Mouse (Mus musculus) frontal cortex, adult (tissue): ENCODE data around the gene Pnmal1.

Experiments used
- ATAC-seq: cut with Nextera tagmentation; 2 replicates; pipeline ENCODE4 v1.9.2; 2017; ENCODE audit warnings: mild to moderate bottlenecking, moderate library complexity, mixed read lengths; ENCODE audit not compliant: low TSS enrichment

Gene Pnmal1

GRCm38 (mm10) chr7:16924037-16924834, 35.2 kb upstream of the Pnmal1 start, which contains the start of gene Calm3:
Gene Calm3, minus strand, starts transcription at chr7:16924114.
- ATAC-seq: peak; percentile 68

- ATAC-seq: no peak
These were observed 31.1 kb upstream of the Pnmal1 start for GRCm38 (mm10) chr7:16928341-16928740.

- peak; percentile 55; the same call in 1 of the 2 replicates for ATAC-seq
These were observed 28.6 kb upstream of the Pnmal1 start for GRCm38 (mm10) chr7:16930850-16931249.

GRCm38 (mm10) chr7:16931968-16932627, 27.4 kb upstream of the Pnmal1 start:
- peak; percentile 76 for ATAC-seq

GRCm38 (mm10) chr7:16932704-16933577, 26.5 kb upstream of the Pnmal1 start:
- ATAC-seq: no peak

GRCm38 (mm10) chr7:16937312-16937711, 22.2 kb upstream of the Pnmal1 start:
- no peak for ATAC-seq

GRCm38 (mm10) chr7:16938117-16938791, 21.2 kb upstream of the Pnmal1 start:
- peak; percentile 53 for ATAC-seq

- peak; percentile 61 for ATAC-seq
These were observed 19.2 kb upstream of the Pnmal1 start for GRCm38 (mm10) chr7:16940292-16940691.

- no peak for ATAC-seq
These were observed 16.6 kb upstream of the Pnmal1 start for GRCm38 (mm10) chr7:16942861-16943260.

GRCm38 (mm10) chr7:16944061-16944807, 15.2 kb upstream of the Pnmal1 start, which contains the start of gene Pnmal2:
Gene Pnmal2, plus strand, starts transcription at chr7:16944682.
- ATAC-seq: peak; percentile 66

- no peak for ATAC-seq
These were observed 14.6 kb upstream of the Pnmal1 start for GRCm38 (mm10) chr7:16944808-16945315.

- ATAC-seq: no peak
These were observed 14.1 kb upstream of the Pnmal1 start for GRCm38 (mm10) chr7:16945419-16945818.

GRCm38 (mm10) chr7:16946441-16947348, 12.8 kb upstream of the Pnmal1 start:
- no peak for ATAC-seq

- no peak for ATAC-seq
These were observed 12.1 kb upstream of the Pnmal1 start for GRCm38 (mm10) chr7:16947349-16947895.

- ATAC-seq: no peak
These were observed 11.5 kb upstream of the Pnmal1 start for GRCm38 (mm10) chr7:16947959-16948361.

- ATAC-seq: no peak
These were observed 10.5 kb upstream of the Pnmal1 start for GRCm38 (mm10) chr7:16948923-16949458.

GRCm38 (mm10) chr7:16949908-16950841, 9.3 kb upstream of the Pnmal1 start:
- ATAC-seq: peak; percentile 47; the same call in 1 of the 2 replicates
